Mouse (Mus musculus): ENCODE results near the gene Mettl21c. TPM values are rescaled to one million over a fixed set of nuclear protein-coding genes. Genes with fewer than 3 reads are reported as not detected.

The Mettl21c gene
- polyA plus RNA-seq, 1 experiment from 2014 or later: 0.61 TPM

- whole genome bisulfite sequencing: 90% methylated on average over 2 of the region's 2 CpGs
- Histone ChIP-seq H3K4me3 (no peak overlapping the region), H3K36me3 (replicated peaks) (no peaks in the 10 kb centered on the region), H3K27me3 (replicated peaks; ENCODE audit: low read depth, poor library complexity, severe bottlenecking) (no peaks in the 10 kb centered on the region), H3K4me1 (no peaks in the 10 kb centered on the region), H3K27ac (replicated peaks) (no peak overlapping the region), H3K9me3 (no peaks in the 10 kb centered on the region)
- DNase-seq (ENCODE audit: low spot score): no peak
These were observed 4.3 kb downstream of the Mettl21c start for GRCm38 (mm10) chr1:44015556-44015955.

DNA sequence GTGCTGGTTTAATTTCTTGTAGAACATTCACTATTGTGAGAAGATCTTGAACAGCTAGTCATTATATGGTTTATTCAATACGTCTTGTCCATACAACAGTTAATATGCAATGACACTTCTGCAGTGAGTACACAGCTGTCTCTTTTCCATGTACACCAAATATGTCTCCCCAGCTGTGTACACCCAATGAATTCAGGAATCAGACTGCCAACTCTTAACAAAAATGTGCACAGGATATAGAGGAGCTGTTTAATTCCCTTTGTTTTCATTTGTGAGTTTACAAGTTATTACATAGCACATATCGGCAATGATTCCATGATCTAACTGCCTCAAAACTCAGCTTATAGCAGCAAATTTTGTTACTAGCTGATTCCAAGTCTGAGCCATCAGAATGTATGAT lies 15.3 kb downstream of the Mettl21c start:
- WGBS: 95% methylated on average over 2 of the region's 2 CpGs
- no peak for DNase-seq (ENCODE audit: low spot score)
- Histone ChIP-seq H3K4me1 (no peaks in the 10 kb centered on the region), H3K27ac (replicated peaks) (no peak overlapping the region), H3K9me3 (no peaks in the 10 kb centered on the region), H3K36me3 (replicated peaks) (peaks cover 87% of the 10 kb centered on the region), H3K27me3 (replicated peaks; ENCODE audit: low read depth, poor library complexity, severe bottlenecking) (no peaks in the 10 kb centered on the region), H3K4me3 (no peak overlapping the region)

DNA sequence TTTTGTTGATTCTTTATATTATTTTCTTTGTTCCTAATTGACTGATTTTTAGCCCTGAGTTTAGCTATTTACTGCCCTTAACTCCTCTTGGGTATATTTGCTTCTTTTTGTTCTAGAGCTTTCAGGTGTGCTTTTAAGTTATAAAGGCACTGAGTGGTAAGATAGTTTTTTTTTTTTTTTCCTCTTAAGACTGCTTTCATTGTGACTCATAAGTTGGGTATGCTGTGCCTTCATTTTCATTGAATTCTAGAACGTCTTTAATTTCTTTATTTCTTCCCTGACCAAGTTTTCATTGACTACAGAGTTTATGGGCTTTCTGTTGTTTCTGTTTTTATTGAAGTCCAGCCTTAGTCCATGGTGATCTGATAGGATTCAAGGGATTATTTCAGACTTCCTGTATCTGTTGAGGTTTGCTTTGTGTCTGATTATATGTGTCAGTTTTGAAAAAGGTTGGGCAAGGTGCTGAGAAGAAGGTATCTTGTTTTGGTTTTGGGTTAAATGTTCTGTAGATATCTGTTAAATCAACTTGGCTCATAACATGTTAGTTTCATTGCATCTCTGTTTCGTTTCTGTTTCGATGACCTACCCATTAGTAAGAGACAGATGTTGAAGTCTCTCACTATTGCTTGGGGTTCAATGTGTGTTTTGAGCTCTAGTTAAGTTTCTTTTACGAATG lies 22.8 kb downstream of the Mettl21c start:
- 94% methylated on average over 4 of the region's 4 CpGs for WGBS
- H3K4me3 ChIP-seq: no peak overlapping the region
- no peak overlapping the region for H3K27ac ChIP-seq (replicated peaks)
- H3K4me1 ChIP-seq: no peaks in the 10 kb centered on the region
- H3K9me3 ChIP-seq: peaks cover 9% of the 10 kb centered on the region
- peaks cover 92% of the 10 kb centered on the region for H3K36me3 ChIP-seq (replicated peaks)
- no peak for DNase-seq (ENCODE audit: low spot score)
- H3K27me3 ChIP-seq (replicated peaks; ENCODE audit: low read depth, poor library complexity, severe bottlenecking): no peaks in the 10 kb centered on the region

DNA sequence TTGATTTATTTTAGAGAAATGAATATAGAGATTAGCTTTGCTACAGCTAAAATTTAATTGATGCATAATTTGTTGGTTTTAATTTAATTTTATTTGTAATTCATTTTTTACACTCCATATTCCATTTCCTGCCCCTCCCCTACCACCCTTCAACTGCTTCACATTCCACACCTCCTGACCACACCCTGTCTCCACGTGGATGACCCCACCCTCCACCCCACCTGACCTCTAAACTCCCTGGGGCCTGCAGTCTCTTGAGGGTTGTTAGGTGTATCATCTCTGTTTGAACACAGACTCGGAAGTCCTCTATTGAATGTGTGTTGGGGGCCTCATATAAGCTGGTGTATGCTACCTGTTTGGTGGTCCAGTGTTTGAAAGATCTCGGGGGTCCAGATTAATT lies 48.7 kb downstream of the Mettl21c start:
- Histone ChIP-seq H3K4me3 (no peak overlapping the region), H3K27me3 (replicated peaks; ENCODE audit: low read depth, poor library complexity, severe bottlenecking) (no peaks in the 10 kb centered on the region), H3K27ac (replicated peaks) (no peak overlapping the region), H3K4me1 (no peaks in the 10 kb centered on the region), H3K36me3 (replicated peaks) (peaks cover 94% of the 10 kb centered on the region), H3K9me3 (no peaks in the 10 kb centered on the region)
- 72% methylated on average over 3 of the region's 3 CpGs for WGBS
- no peak for DNase-seq (ENCODE audit: low spot score)

- no peak overlapping the region for H3K4me3 ChIP-seq
- 88% methylated on average over 3 of the region's 3 CpGs for WGBS
These were observed 50.5 kb downstream of the Mettl21c start for GRCm38 (mm10) chr1:43969361-43969760.

DNA sequence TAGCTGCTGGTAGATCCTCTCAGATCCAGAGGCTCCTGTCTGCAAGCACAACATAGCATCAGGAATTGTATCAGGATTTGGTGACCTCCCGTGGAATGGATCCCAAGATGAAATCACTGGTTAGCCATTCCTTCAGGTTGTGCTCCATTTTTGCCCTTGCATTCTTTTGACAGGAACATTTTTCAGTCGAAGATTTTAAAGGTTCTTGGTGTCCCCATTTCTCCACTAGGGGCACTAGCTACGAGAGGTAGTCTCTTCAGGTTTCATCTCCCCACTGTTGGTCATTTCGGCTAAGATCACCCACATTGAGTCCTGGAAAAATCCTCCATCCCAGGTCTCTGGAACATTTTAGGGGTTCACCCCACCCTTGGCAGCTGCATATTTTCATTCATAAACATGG lies 53.1 kb downstream of the Mettl21c start:
- DNase-seq (ENCODE audit: low spot score): no peak
- Histone ChIP-seq H3K4me3 (no peak overlapping the region), H3K36me3 (replicated peaks) (peaks cover 82% of the 10 kb centered on the region), H3K9me3 (no peaks in the 10 kb centered on the region), H3K27me3 (replicated peaks; ENCODE audit: low read depth, poor library complexity, severe bottlenecking) (no peaks in the 10 kb centered on the region), H3K27ac (replicated peaks) (no peak overlapping the region), H3K4me1 (no peaks in the 10 kb centered on the region)
- 89% methylated on average over 4 of the region's 4 CpGs for WGBS

More at GRCm38 (mm10) chr1:43969361-43969760, 50.5 kb downstream of the Mettl21c start:
- Histone ChIP-seq H3K4me1 (no peaks in the 10 kb centered on the region), H3K27me3 (replicated peaks; ENCODE audit: low read depth, poor library complexity, severe bottlenecking) (no peaks in the 10 kb centered on the region), H3K9me3 (no peaks in the 10 kb centered on the region), H3K27ac (replicated peaks) (no peak overlapping the region), H3K36me3 (replicated peaks) (peaks cover 91% of the 10 kb centered on the region)
- no peak for DNase-seq (ENCODE audit: low spot score)

DNA sequence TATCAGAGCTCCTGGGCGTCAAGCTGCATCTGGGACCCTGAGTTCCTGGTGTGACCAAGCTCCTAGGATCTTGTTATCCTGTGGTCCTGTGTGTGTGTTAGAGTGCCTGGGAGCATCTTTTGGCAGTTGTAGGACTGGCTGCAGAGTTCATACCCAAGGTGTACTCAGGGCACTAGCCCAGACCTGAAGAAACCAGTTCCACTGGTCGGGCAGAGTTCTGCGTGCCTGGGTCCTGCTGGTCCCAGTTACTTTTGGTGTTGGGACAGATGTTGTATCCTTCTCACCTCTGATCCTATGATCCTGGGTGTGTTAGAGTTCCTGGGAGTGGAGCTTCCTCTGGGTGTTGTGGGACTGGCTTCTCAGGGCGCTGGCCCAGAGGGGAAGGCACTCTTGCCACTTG lies 55.5 kb downstream of the Mettl21c start:
- no peaks in the 10 kb centered on the region for H3K9me3 ChIP-seq
- peaks cover 80% of the 10 kb centered on the region for H3K36me3 ChIP-seq (replicated peaks)
- no peaks in the 10 kb centered on the region for H3K4me1 ChIP-seq
- no peak overlapping the region for H3K27ac ChIP-seq (replicated peaks)
- H3K4me3 ChIP-seq: no peak overlapping the region
- 93% methylated on average over 4 of the region's 4 CpGs for WGBS
- no peaks in the 10 kb centered on the region for H3K27me3 ChIP-seq (replicated peaks; ENCODE audit: low read depth, poor library complexity, severe bottlenecking)
- no peak for DNase-seq (ENCODE audit: low spot score)

Other genes with a start within 250 kb of the Mettl21c start
- 20.1 and 20.6 TPM in 2 replicates for gene Uxs1, start 192.2 kb downstream of the Mettl21c start, polyA plus RNA-seq (2016; fragmentation: Nextera tagmentation; extraction: Ambion mirVana)
- 78.5 and 78.8 TPM in 2 replicates for gene Tpp2, start 86.4 kb downstream of the Mettl21c start, polyA plus RNA-seq (2016; fragmentation: Nextera tagmentation; extraction: Ambion mirVana)
- gene Gm8251, start 41.9 kb upstream of the Mettl21c start, polyA plus RNA-seq (2016; fragmentation: Nextera tagmentation; extraction: Ambion mirVana): 0.19 and 0.24 TPM in 2 replicates
- gene Tex30, start 82.4 kb upstream of the Mettl21c start, polyA plus RNA-seq (2016; fragmentation: Nextera tagmentation; extraction: Ambion mirVana): 106 and 112 TPM in 2 replicates
- 68.2 and 70.1 TPM in 2 replicates for gene Kdelc1, start 98.8 kb upstream of the Mettl21c start, polyA plus RNA-seq (2016; fragmentation: Nextera tagmentation; extraction: Ambion mirVana)
- gene Bivm, start 98.9 kb upstream of the Mettl21c start, polyA plus RNA-seq (2016; fragmentation: Nextera tagmentation; extraction: Ambion mirVana): 25.4 and 26.6 TPM in 2 replicates
- gene Ercc5, start 127.7 kb upstream of the Mettl21c start, polyA plus RNA-seq (2016; fragmentation: Nextera tagmentation; extraction: Ambion mirVana): 21.5 and 24.5 TPM in 2 replicates
- gene Mettl21e, start 198.9 kb upstream of the Mettl21c start, polyA plus RNA-seq (2016; fragmentation: Nextera tagmentation; extraction: Ambion mirVana): not detected in 2 replicates